8 mouse cellular contexts compared by ENCODE assay signal in genomic region chr19:43689419-43690246, GRCm38 (mm10). TPM values are rescaled to one million over a fixed set of nuclear protein-coding genes. Genes with fewer than 3 reads are reported as not detected.
DNase-seq lines count a peak whose midpoint lies in the region; ATAC-seq lines count a peak whose summit lies in the region.

Gene Entpd7, plus strand, starts transcription at chr19:43689672.

- H3K27me3 ChIP-seq in megakaryocyte, embryonic 14.5 days (replicated peaks) = no peaks in the 10 kb centered on the region

- H3K9me3 ChIP-seq in megakaryocyte, embryonic 14.5 days = peaks cover 5% of the 10 kb centered on the region

- H3K4me1 ChIP-seq in megakaryocyte, embryonic 14.5 days = peaks cover 36% of the 10 kb centered on the region

- ATAC-seq in common myeloid progenitor, adult 5-6 weeks (replicated peaks; ENCODE audit: low read depth, poor library complexity, severe bottlenecking) = peak; percentile 98

- H3K4me3 ChIP-seq in megakaryocyte, embryonic 14.5 days (replicated peaks) = peak within 1 kb of the TSS; percentile 99

- H3K36me3 ChIP-seq in megakaryocyte, embryonic 14.5 days (replicated peaks; ENCODE audit: low read length) = peaks cover 30% of the 10 kb centered on the region

- peak; percentile 98 for DNase-seq in ZHBTc4 (ENCODE audit: low read depth, low spot score)
- peak; percentile 92 to 95 for DNase-seq in gastrocnemius, adult 8-10 months (ENCODE audit: low spot score in 2 of 2)
- DNase-seq in hindlimb bud, embryonic 11.5 days (ENCODE audit: extremely low spot score, low read depth, low spot score) = peak; percentile 91
- DNase-seq in left cerebral cortex, adult 8-10 months (ENCODE audit: low spot score in 2 of 2) = peak; percentile 95 to 97
- DNase-seq in right cerebral cortex, postnatal 10 days (ENCODE audit: low spot score in 2 of 2) = peak; percentile 98 to 99
- DNase-seq in urinary bladder, postnatal 25 days (ENCODE audit: low spot score) = peak; percentile 86

RNA-seq across cellular contexts. Expression of gene Entpd7, which starts in this region (rescaled TPM):
- 4.8 and 5.2 TPM in 2 replicates for total RNA-seq in common myeloid progenitor, adult 5-6 weeks (2017)
- 1 to 10 TPM in 2 of 4 experiments, under 1 TPM in 2; 0.67 to 1.1 (median 0.92) TPM for total RNA-seq in gastrocnemius, adult 8-10 months (2022)
- 10 to 100 TPM; 17.8 to 21.6 (median 18.7) TPM for total RNA-seq in left cerebral cortex, adult 8-10 months (2022)
- polyA plus RNA-seq in megakaryocyte, embryonic 14.5 days (2012; ENCODE audit: insufficient read depth, low replicate concordance) = 1.2 and 2.4 TPM in 2 replicates

Comparison
In these comparisons a context has a peak if more than half of its experiments do, and no peak if none do; other contexts are left out.
1. Peak in every context shown above with its lines: DNase-seq, ATAC-seq and H3K4me3 ChIP-seq.